Mouse (Mus musculus): ENCODE data around the gene 2900026A02Rik.

The 2900026A02Rik gene

DNA sequence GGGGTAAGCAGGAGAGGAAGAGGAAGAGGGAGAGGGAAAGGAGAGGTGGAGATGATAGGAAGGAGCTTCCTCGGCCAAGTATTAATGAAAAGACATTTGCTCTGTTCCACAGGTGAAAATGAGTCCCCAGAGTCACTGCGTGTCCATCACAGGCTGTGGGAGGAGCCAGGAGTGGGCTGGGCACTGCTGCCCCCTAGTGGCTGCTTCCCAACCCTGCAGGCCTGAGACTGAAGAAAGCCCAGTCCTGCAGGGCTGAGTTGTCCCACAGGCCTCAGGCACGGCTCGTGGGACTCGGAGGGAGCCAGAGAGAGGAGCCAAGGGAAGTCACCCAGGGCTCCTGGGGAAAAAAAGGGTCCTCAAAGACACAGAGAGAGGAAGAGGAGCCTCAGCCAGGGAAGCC lies 47.7 kb downstream of the 2900026A02Rik start:
- DNase-seq: peak; percentile 68

DNA sequence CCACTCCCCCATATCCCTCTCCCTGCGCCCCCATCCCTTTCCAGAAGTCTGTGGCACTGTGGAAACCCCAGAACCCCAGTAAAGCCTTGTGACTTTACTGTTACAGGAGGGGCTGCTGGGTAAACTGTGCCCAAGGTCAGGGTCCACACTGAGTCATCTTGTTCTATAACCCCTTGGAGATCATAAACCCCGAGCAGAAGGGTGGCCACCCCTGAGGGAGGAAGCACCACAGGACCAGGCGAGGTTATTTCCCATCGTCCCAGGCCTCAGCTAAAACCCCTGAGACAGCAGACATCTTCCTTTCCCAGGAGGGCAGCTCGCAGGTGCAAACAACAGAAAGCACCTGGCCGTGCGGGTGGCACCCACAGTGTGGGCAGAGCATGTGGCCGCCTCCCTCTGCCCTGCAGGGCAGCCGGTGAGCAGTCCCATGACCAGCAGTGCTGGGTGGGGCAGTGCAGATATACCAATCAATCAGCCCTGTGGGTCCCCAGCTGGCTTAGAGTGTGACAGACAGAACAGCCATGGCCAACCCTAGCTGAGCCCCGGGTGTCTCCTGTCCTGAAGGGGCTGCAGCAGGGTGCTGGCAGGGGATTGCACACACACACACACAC lies 49.0 kb downstream of the 2900026A02Rik start:
- DNase-seq: no peak

GRCm38 (mm10) chr5:113170064-113170754 lies 50.8 kb downstream of the 2900026A02Rik start:
- no peak for DNase-seq

DNA sequence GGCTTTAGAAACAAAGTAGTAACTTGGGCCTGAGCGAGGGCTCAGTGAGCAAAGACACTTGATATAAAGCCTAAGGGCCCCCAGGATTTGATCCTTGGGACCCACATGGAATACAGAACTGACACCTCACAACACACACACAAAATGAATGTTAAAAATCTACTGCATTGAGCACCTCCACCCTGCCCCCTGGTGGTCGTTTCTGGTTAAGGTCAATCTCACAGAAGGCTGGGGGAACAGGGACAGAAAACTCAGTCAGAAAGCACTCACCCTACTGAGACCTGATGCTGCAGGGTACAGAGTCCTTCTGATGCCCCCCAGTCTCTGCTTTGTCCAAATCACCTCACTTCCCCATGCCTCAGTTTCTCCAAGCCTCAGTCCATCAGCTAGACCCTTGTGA lies 53.3 kb downstream of the 2900026A02Rik start:
- no peak for DNase-seq

GRCm38 (mm10) chr5:113165481-113165880 lies 55.6 kb downstream of the 2900026A02Rik start:
- DNase-seq: no peak

GRCm38 (mm10) chr5:113164873-113165441 lies 56.1 kb downstream of the 2900026A02Rik start:
- no peak for DNase-seq

DNA sequence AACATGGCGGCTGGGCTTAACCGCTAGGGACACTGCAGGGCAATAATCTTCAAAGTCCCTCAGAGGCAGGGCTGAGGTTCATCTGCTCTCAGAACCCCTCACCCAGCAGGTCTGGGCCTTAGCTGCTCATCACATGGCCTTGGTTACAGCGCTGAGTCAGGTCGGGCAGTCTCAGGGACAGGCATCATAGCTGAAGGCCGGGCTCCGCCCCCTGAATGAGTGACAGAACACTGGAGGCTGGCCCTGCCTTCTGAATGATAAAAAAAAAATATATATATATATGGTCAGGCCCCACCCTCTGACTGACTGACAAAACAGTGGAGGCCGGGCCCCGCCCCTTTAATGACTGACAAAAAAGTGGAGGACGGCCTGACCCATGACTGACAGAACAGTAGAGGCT lies 56.6 kb downstream of the 2900026A02Rik start:
- DNase-seq: no peak

- DNase-seq: no peak
Observed at GRCm38 (mm10) chr5:113163116-113163515, 57.9 kb downstream of the 2900026A02Rik start.

- no peak for DNase-seq
Observed at GRCm38 (mm10) chr5:113162699-113163098, 58.3 kb downstream of the 2900026A02Rik start.

GRCm38 (mm10) chr5:113161576-113161975 lies 59.5 kb downstream of the 2900026A02Rik start:
- no peak for DNase-seq

GRCm38 (mm10) chr5:113160320-113160719 lies 60.7 kb downstream of the 2900026A02Rik start:
- no peak for DNase-seq

DNA sequence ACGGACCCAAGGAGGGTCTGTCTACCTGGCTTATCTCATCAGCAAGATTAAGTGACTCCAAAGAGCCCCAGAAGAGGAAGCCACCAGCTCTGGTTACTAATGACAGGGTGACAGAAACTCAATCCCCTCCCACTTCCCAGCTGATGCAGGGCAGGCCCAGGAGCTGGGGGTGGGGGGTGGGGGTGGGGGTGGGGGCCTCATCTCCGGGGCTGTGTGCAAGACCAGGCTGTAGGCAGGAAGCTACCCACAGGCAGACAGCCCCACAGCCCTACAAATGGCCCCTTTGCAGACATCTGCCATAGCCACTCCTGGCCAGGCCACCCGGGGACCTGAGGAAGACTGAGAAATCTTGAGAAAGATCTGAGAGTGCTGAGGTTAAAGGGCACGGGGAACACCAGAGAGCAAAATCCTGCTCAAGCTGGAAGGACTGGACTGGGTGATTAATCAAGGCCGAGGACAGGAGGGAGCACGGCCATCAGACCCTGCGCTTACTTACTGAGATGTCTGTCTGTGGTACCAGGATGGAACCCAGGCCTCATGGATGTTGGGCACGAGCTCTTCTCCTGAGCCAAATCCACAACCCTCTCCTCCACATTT lies 62.2 kb downstream of the 2900026A02Rik start:
- no peak for DNase-seq

DNA sequence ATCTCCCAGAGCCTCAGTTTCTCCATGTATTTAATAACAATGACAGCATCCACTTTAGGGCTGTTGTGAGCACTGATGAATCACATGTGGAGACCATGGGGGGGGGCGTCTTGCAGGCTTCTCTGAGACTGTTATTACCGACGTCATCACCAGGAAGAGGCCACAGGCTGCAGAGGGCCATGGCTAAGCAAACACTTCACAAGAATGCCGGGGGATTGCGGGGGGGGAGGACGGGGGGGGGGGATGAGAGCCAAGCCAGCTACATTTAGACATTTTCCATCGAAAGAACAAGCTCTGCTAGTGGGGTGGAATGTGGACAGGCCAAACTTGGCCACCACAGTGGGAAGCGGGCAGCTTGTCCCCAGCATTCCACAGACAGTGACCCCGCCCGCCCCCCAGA lies 63.4 kb downstream of the 2900026A02Rik start:
- DNase-seq: no peak

- no peak for DNase-seq
Observed at GRCm38 (mm10) chr5:113157006-113157405, 64.0 kb downstream of the 2900026A02Rik start.

DNA sequence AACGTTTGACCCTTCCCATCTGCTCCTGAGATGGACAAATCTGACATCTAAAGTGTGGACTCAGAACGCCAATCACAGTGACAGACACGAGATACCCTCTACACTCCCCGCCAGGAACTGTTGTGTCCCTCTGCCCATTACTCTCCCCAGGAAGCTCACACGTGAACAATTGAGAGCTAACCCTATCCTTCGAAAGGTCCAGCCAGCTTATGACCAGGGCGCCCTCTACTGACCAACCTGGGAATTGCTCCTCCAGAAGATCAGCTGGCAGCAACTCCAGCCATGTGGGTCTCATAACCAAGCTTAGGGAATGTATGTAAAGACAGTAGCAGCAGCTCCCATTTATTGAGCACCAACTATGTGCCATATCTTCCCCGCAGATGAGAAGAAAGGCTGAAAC lies 65.9 kb downstream of the 2900026A02Rik start:
- DNase-seq: peak; percentile 84

GRCm38 (mm10) chr5:113154441-113154840 lies 66.6 kb downstream of the 2900026A02Rik start:
- no peak for DNase-seq

DNA sequence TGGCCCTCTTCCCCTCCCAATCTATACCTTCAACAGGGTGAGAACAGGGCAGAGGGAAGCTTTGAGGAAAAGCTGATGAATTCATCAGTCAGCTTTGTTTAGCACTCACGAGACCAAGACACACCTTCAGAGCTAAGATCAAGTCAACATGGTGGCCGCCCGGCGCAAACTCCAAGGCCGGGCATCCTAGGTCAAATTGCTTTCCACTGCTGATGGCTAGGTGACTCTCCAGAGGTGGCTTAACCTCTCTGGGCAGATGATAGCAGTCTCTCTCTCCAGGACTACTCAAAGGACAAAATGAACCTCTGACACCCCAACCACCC lies 67.6 kb downstream of the 2900026A02Rik start:
- no peak for DNase-seq

- DNase-seq: peak; percentile 36
Observed at GRCm38 (mm10) chr5:113152663-113153507, 68.2 kb downstream of the 2900026A02Rik start.

DNA sequence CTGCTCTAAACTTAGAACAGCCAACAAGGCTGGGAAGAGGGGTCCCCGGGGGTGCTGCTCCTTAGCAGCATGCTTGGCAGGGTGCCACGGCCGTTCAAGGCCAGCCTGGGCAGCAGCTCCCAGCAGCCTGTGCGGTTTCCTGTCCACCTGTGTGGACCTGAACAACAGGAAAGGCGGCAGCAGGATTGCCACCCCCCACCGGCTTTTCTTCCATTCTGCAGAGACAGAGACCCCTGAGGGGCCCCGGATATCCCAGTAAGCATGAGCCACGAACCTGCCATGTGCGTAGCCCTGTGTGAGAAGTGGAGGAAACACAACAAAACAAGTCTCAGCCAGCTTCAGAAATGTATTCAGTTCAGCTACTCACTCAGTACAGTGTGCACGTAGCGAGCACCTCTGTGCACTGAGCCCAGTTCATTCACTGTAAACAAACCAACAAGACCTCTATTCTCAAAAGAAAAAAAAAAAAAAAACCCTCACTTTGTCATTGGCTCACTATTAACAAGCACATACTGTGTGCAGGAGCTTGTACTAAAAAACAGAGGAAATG lies 69.4 kb downstream of the 2900026A02Rik start:
- no peak for DNase-seq

GRCm38 (mm10) chr5:113150871-113151553 lies 70.0 kb downstream of the 2900026A02Rik start:
- DNase-seq: no peak

- DNase-seq: no peak
Observed at GRCm38 (mm10) chr5:113149052-113149451, 72.0 kb downstream of the 2900026A02Rik start.

- DNase-seq: peak; percentile 61
Observed at GRCm38 (mm10) chr5:113147994-113148471, 73.0 kb downstream of the 2900026A02Rik start.
